Mouse (Mus musculus): ENCODE data around the gene Ffar2.

- TF ChIP-seq POLR2A (IDR thresholded peaks at IDR 0.05; ENCODE audit: insufficient read depth, low read depth, low read length) (no peak), CTCF (IDR thresholded peaks at IDR 0.05; ENCODE audit: insufficient read depth, low read depth, low read length) (no peak)
Measured at GRCm38 (mm10) chr7:30810319-30810718, 13.3 kb downstream of the Ffar2 start.
